Mouse (Mus musculus) hindbrain, embryonic 12.5 days (tissue): ENCODE data around the gene Ksr2. TPM values are rescaled to one million over a fixed set of nuclear protein-coding genes. Genes with fewer than 3 reads are reported as not detected.

Experiments
- ATAC-seq: fragments of 200-750 bp; cut with Nextera tagmentation; 2 replicates; pipeline ENCODE4 v1.8.0; 2017; ENCODE audit warnings: moderate TSS enrichment; ENCODE audit not compliant: low FRiP score
- H3K27ac ChIP-seq: fragments of 300-500 bp; sonication (generic); 2 replicates; pipeline ENCODE4 v1.5.1; 2016; ENCODE audit warnings: mild to moderate bottlenecking
- H3K27me3 ChIP-seq: fragments of 300-500 bp; sonication (generic); 2 replicates; pipeline ENCODE4 v1.6.1; 2016; ENCODE audit warnings: mild to moderate bottlenecking
- H3K36me3 ChIP-seq: fragments of 300-500 bp; sonication (generic); 2 replicates; pipeline ENCODE4 v1.6.1; 2016; ENCODE audit warnings: mild to moderate bottlenecking
- H3K4me1 ChIP-seq: fragments of 300-500 bp; sonication (generic); 2 replicates; pipeline ENCODE4 v1.6.1; 2016
- H3K4me2 ChIP-seq: fragments of 300-500 bp; sonication (generic); replicated peaks from 2 replicates; pipeline ENCODE4 v1.6.1; 2016; ENCODE audit warnings: mild to moderate bottlenecking
- H3K4me3 ChIP-seq: fragments of 300-500 bp; sonication (generic); 2 replicates; pipeline ENCODE4 v1.5.1; 2016; ENCODE audit warnings: mild to moderate bottlenecking
- H3K9ac ChIP-seq: fragments of 300-500 bp; sonication (generic); 2 replicates; pipeline ENCODE4 v1.6.1; 2016; ENCODE audit warnings: mild to moderate bottlenecking, moderate library complexity
- H3K9me3 ChIP-seq: fragments of 300-500 bp; sonication (generic); replicated peaks from 2 replicates; pipeline ENCODE4 v1.6.1; 2016; ENCODE audit warnings: mild to moderate bottlenecking
- WGBS: fragments of 180-500 bp; shearing (Covaris S2); methylation state at CpG from one replicate; pipeline ENCODE4 v1.1.7; 2016; 5-methylcytosine and 5-hydroxymethylcytosine counted together
- polyA plus RNA-seq: library from polyadenylated mRNA; unstranded; fragments of >200 nt; fragmentation: Nextera tagmentation; extraction: Ambion mirVana; gene quantifications from 2 replicates; pipeline ENCODE4 v1.2.1, GENCODE M21; 2016

Gene Ksr2
- polyA plus RNA-seq, 1 experiment from 2014 or later = 4.4 TPM

DNA sequence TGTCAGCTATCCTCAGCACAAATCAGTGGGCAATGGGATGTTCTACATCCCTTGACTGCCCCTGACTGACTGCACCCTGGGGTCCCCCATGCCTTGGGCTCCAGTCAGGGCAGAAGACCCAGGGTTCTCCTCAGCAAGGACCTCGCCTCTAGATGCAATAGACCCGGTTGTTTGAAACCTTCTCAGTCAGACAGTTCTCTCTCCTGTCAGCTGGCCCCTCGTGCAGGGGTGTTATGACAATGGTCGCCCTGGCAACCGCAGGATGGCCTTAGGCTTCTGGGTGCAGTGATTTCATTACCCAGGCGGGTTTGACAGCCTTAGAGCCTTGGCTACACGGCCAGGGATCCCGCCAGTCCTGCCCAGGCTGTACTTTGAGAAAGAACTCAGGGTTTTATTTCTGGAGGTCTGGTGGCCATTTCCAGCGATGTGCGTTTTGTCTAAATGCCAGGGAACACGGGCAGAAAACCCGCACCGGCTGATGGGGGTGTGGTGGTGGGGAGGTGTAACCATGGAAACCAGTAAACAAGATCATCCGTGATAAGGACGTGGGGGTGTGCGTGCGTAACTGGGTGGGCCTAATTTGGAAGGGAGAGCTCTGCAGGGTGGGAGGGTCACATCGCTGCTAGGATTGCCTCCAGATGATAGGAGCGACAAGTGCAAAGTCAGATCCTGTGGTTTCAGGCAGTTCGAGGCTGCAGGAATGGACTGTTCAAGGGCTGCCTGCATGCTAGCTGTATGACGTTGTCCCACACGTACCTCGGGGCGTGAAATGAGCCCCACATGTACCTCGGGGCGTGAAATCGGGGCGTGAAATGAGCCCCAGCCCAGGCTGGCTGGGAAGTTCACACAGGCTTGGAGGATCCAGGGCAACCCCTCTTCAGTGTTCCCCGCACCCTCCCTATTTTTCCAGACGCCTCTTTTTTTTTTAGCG is 79.4 kb downstream of the Ksr2 start:
- H3K4me3 ChIP-seq = peak overlapping the region; percentile 19; the same call in 1 of the 2 replicates

DNA sequence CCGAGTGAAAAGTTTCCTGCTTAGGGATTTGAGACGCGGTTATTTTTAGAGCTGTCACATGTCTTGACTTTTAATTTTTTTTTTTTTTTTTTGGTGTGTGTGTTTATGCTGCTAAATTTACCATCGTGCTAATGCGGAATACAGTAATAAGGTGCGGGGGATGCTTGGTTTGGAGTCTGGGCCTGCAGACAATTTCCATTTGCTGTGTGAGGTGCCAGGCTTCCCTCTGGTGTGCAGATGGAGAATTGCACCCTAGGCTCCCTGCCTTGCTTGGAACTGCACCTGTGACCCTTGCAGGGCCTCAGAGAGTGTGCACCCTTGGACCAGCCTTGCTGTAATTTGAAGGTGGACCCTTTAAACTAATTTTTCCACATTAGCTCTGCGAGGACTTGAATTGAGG is 80.1 kb downstream of the Ksr2 start:
- Histone ChIP-seq H3K4me3 (no peak overlapping the region), H3K27ac (peak overlapping the region; percentile 73; the same call in 1 of the 2 replicates), H3K4me1 (peaks cover 15% of the 10 kb centered on the region), H3K9me3 (no peaks in the 10 kb centered on the region), H3K27me3 (no peaks in the 10 kb centered on the region), H3K36me3 (no peaks in the 10 kb centered on the region), H3K9ac (no peak overlapping the region), H3K4me2 (peak overlapping the region; percentile 53)
- peak; percentile 36 for ATAC-seq
- WGBS = 24% methylated on average over 7 of the region's 7 CpGs

More for the DNA sequence above, 79.4 kb downstream of the Ksr2 start:
- peaks cover 15% of the 10 kb centered on the region for H3K4me1 ChIP-seq
- WGBS = 11% methylated on average over 31 of the region's 31 CpGs
- ATAC-seq = peak; percentile 88
- peak overlapping the region; percentile 51 for H3K9ac ChIP-seq
- peak overlapping the region; percentile 53 for H3K4me2 ChIP-seq
- H3K9me3 ChIP-seq = no peaks in the 10 kb centered on the region
- H3K36me3 ChIP-seq = no peaks in the 10 kb centered on the region
- H3K27ac ChIP-seq = peak overlapping the region; percentile 73
- H3K27me3 ChIP-seq = no peaks in the 10 kb centered on the region

DNA sequence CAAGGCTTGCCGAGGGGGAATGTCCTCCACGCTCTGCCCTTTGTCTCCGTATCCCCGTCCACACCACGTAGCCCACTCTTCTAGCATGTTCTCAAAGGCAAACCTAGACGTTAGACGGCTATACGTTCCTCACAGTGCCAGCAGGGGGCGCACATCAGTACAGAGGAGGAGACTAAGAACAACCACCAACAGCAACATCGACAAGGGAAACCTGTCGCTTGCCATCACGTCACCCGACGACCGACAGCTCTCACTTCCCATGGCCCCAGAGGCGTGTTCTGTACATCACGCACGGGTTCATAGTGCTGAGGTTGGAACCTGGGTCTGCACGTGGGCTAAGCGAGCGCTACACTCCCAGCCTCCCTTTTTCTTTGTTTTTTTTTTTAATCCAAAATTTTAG is 83.3 kb downstream of the Ksr2 start:
- peaks cover 5% of the 10 kb centered on the region; the same call in 1 of the 2 replicates for H3K36me3 ChIP-seq
- no peak overlapping the region for H3K9ac ChIP-seq
- no peak overlapping the region for H3K4me3 ChIP-seq
- no peak for ATAC-seq
- no peaks in the 10 kb centered on the region for H3K27me3 ChIP-seq
- no peak overlapping the region for H3K27ac ChIP-seq
- H3K4me2 ChIP-seq = no peak overlapping the region
- no peaks in the 10 kb centered on the region for H3K9me3 ChIP-seq
- peaks cover 15% of the 10 kb centered on the region for H3K4me1 ChIP-seq
- 64% methylated on average over 21 of the region's 21 CpGs for WGBS

DNA sequence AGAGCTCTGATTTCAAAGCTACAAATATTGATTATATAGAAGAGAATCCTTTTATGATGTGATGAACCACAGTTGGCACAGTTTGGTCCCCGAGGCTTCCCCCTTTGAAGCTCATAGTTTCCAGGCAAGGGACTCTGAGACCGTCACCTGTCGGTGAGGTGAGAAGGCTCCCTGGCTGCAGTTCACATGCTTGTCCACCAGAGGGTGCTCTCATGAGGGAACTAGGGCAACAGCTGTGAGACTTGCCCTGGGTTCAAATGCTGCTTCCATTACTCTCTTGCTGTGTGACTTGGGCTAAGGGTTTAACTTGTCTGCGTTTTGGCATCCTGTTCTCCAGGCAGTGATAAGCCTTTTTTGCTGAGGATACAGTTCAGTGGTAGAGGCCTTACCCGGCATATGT is 88.8 kb downstream of the Ksr2 start:
- 85% methylated on average over 5 of the region's 5 CpGs for WGBS
- Histone ChIP-seq H3K4me1 (no peaks in the 10 kb centered on the region), H3K27me3 (no peaks in the 10 kb centered on the region), H3K4me2 (no peak overlapping the region), H3K27ac (no peak overlapping the region), H3K9ac (no peak overlapping the region), H3K36me3 (peaks cover 5% of the 10 kb centered on the region; the same call in 1 of the 2 replicates), H3K9me3 (no peaks in the 10 kb centered on the region), H3K4me3 (no peak overlapping the region)
- no peak for ATAC-seq

DNA sequence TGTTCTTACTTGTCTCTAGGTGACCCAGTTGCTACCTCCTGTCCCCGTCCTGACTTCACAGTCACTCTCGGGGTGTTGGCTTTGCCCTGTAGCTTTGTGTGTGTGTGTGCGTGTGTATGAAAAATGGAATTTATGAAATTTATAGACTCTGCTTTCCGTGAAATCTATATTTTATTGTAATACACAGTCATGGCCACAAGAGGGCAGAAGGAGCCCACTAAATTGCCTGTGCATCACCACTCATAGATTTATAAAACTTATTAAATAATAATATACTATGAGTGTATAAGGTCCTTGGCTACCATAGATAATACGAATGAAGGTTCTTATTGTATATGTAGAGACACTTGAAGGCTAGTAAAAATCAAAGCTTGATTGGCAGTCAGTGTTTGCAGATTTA is 90.6 kb downstream of the Ksr2 start:
- no peak overlapping the region for H3K9ac ChIP-seq
- no peak overlapping the region for H3K4me2 ChIP-seq
- no peak overlapping the region for H3K4me3 ChIP-seq
- no peaks in the 10 kb centered on the region for H3K4me1 ChIP-seq
- no peaks in the 10 kb centered on the region for H3K27me3 ChIP-seq
- no peak overlapping the region for H3K27ac ChIP-seq
- no peak for ATAC-seq
- WGBS = 89% methylated on average over 5 of the region's 5 CpGs
- no peaks in the 10 kb centered on the region for H3K9me3 ChIP-seq
- peaks cover 5% of the 10 kb centered on the region; the same call in 1 of the 2 replicates for H3K36me3 ChIP-seq

DNA sequence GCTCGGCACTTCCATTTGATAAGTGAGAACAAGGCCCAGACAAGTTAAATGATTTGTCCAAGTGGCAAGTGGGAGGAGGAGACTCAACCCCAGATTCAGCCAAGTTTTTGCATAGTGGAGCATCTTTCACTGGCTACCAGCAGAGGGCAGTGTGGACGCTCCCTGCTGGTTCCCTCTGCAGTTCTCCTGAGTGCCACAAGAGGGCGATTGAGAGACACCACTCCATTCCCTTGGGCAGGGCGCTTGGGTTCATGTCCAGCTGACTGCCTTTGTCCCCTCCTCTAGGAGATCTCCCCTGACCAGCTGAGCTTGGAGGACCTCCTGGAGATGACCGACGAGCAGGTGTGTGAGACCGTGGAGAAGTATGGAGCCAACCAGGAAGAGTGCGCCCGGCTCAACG is 91.4 kb downstream of the Ksr2 start:
- Histone ChIP-seq H3K4me2 (no peak overlapping the region), H3K36me3 (peaks cover 5% of the 10 kb centered on the region; the same call in 1 of the 2 replicates), H3K27me3 (no peaks in the 10 kb centered on the region), H3K4me1 (0 out of 2 replicates have a peak, but pooled peaks cover 3% of the 10 kb centered on the region), H3K9me3 (no peaks in the 10 kb centered on the region), H3K9ac (no peak overlapping the region), H3K27ac (no peak overlapping the region), H3K4me3 (no peak overlapping the region)
- 73% methylated on average over 10 of the region's 10 CpGs for WGBS
- ATAC-seq = no peak

DNA sequence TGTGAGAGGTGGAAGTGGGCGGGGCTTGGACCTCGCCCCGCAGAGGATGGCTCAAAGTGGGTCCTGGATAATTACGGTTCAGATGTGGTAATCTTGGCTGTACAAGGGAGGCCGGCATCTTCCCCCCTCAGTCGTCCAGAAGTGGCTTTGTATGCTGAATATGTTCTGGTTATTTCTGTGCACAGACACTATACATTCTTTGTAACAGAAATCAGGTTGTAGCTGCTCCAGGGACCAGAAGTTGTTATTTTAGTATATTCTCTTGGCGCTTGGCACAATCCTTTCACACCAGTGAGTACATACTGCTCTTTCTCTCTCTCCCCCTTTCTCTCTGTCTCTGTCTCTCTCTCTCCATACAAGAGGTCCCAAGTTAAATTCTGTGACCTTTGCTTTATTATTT is 92.0 kb downstream of the Ksr2 start:
- Histone ChIP-seq H3K9ac (no peak overlapping the region), H3K4me1 (0 out of 2 replicates have a peak, but pooled peaks cover 4% of the 10 kb centered on the region), H3K27ac (no peak overlapping the region), H3K36me3 (peaks cover 5% of the 10 kb centered on the region; the same call in 1 of the 2 replicates), H3K4me3 (no peak overlapping the region), H3K9me3 (no peaks in the 10 kb centered on the region), H3K4me2 (no peak overlapping the region), H3K27me3 (no peaks in the 10 kb centered on the region)
- no peak for ATAC-seq
- 83% methylated on average over 7 of the region's 7 CpGs for WGBS

DNA sequence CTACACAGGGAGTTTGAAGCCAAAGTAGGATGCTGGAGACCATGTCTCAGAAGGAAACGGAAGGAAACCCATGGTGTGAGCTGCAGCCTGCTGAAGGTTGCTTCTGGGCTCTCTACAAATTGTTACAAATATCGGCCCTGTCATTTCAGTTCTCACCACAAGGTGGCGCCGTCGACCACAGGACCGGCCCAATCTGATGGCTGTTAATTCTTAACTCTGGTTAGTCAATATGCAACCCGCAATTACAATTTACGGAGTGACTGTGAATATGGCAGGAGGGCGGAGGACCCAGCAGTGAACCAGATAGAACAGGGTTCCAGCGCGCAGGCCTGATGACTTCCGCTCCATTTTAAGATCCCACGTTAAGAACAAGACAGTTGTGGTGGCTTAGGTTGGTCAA is 92.6 kb downstream of the Ksr2 start:
- no peak for ATAC-seq
- no peaks in the 10 kb centered on the region for H3K27me3 ChIP-seq
- H3K36me3 ChIP-seq = peaks cover 4% of the 10 kb centered on the region; the same call in 1 of the 2 replicates
- no peak overlapping the region for H3K27ac ChIP-seq
- WGBS = 33% methylated on average over 13 of the region's 13 CpGs
- H3K9me3 ChIP-seq = no peaks in the 10 kb centered on the region
- H3K4me3 ChIP-seq = no peak overlapping the region
- no peak overlapping the region for H3K4me2 ChIP-seq
- H3K9ac ChIP-seq = no peak overlapping the region
- peaks cover 8% of the 10 kb centered on the region; the same call in 1 of the 2 replicates for H3K4me1 ChIP-seq

DNA sequence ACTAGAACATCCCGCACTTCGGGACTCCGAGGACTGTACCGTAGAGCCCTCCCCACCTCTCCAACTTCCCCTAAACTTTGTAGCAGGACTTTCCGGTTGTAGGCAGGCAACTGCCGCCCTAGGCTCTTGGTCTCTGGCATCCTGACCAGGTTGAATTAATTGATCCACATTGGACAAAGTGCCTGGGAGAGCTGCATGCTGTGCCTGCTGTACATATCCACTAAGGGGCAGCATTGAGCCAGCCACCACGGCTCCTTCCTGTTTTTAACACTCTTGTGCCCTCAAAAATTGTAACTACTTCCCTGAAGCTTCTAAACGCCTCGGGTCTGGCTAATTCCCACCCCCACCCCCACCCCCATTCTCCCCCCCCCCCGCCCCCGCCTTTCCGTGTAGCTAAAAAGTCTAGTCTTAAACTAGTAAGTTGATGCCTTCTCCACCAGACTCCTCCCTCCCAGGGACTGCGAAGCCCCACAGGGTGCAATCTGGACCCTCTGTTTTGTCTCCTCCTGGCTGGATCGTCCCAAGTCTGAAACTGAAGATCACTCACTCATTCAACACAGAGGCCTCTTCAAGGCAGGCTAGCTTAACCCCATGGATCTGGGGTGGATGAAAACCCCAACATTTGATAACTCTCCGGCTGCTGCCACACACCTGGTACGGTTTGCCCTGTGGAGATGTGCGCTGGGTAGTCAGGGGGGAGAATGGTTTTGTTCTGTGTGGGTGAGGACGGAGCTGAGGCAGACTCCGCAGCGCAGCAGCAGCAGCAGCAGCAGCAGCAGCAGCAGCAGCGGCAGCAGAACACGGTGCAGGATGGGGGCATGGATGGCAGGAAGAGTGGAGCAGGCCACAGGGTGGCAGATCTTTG is 95.9 kb downstream of the Ksr2 start:
- Histone ChIP-seq H3K4me2 (peak overlapping the region; percentile 25; the same call in 1 of the 2 replicates), H3K4me1 (peaks cover 10% of the 10 kb centered on the region; the same call in 1 of the 2 replicates), H3K9ac (no peak overlapping the region), H3K36me3 (no peaks in the 10 kb centered on the region), H3K27me3 (no peaks in the 10 kb centered on the region), H3K9me3 (no peaks in the 10 kb centered on the region), H3K4me3 (no peak overlapping the region), H3K27ac (no peak overlapping the region)
- no peak for ATAC-seq
- WGBS = 46% methylated on average over 19 of the region's 22 CpGs

DNA sequence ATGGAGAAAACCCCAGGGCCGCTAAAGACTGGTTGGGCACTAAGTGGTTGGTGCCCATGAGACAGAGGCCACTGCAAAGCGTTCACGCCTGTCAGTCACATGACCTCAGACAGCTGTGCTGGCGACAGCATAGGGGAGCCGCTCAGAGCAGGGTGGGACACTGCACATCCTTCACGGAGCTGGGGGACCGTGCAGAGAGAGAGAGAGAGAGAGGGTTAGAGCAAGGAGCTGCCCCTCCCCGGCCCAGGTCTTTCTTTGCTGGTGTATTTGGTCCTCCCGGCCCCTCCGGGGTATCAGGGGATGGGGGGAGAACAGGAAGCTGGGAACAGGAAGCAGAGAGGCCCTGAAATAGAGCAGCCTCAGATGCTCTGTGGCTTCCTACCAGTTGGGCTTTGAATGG is 97.1 kb downstream of the Ksr2 start:
- H3K9ac ChIP-seq = no peak overlapping the region
- ATAC-seq = no peak
- no peak overlapping the region for H3K4me3 ChIP-seq
- H3K9me3 ChIP-seq = no peaks in the 10 kb centered on the region
- no peak overlapping the region for H3K4me2 ChIP-seq
- WGBS = 77% methylated on average over 10 of the region's 10 CpGs
- H3K27ac ChIP-seq = no peak overlapping the region
- H3K27me3 ChIP-seq = no peaks in the 10 kb centered on the region
- H3K36me3 ChIP-seq = no peaks in the 10 kb centered on the region
- H3K4me1 ChIP-seq = peaks cover 10% of the 10 kb centered on the region; the same call in 1 of the 2 replicates

DNA sequence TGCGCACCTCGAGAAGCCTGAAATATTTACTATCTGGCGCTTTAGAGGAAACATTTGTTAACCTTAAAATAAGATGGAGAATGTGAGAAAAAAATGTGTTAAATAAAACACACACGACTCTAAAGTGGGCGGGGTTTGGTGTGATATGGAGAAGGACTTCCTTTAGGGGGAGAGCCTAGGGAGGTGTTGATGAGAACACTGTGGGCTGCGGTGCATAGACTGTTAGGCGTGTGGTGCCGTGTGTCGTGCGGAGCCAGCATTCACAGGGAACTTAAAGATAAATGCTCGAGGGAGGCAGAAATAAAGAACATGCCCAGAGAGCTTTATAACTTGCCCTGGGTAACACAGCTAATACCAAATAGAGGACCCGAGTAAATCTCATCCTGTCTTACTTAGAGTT is 101.6 kb downstream of the Ksr2 start:
- Histone ChIP-seq H3K9ac (no peak overlapping the region), H3K9me3 (no peaks in the 10 kb centered on the region), H3K4me3 (no peak overlapping the region), H3K4me2 (no peak overlapping the region), H3K27me3 (no peaks in the 10 kb centered on the region), H3K4me1 (peaks cover 7% of the 10 kb centered on the region; the same call in 1 of the 2 replicates), H3K27ac (no peak overlapping the region), H3K36me3 (no peaks in the 10 kb centered on the region)
- ATAC-seq = no peak
- 91% methylated on average over 12 of the region's 12 CpGs for whole genome bisulfite sequencing

DNA sequence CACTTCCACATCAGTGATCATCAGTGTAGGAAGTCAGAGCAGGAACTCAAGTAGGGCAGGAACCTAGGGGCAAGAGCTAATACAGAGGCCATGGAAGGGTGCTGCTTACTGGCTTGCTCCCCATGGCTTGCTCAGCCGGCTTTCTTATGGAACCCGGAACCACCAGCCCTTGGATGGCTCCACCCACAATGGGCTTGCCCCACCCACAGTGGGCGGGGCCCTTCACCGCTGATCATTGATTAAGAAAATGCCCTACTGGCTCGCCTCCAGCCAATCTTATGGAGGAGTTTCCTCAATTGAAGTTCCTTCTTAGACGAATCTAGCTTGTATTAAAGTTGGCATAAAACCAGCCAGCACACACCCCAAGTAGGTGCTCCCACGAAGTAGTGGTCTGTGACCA is 102.1 kb downstream of the Ksr2 start:
- Histone ChIP-seq H3K4me3 (no peak overlapping the region), H3K4me2 (no peak overlapping the region), H3K36me3 (no peaks in the 10 kb centered on the region), H3K27me3 (no peaks in the 10 kb centered on the region), H3K9me3 (no peaks in the 10 kb centered on the region), H3K27ac (no peak overlapping the region), H3K4me1 (peaks cover 6% of the 10 kb centered on the region; the same call in 1 of the 2 replicates), H3K9ac (no peak overlapping the region)
- 74% methylated on average over 7 of the region's 7 CpGs for WGBS
- ATAC-seq = no peak
